Mouse (Mus musculus) CH12.LX (cell line): ENCODE results near the gene Hdac4. TPM values are rescaled to one million over a fixed set of nuclear protein-coding genes. Genes with fewer than 3 reads are reported as not detected.

Experiments used
- DNase-seq: peaks from one replicate; pipeline ENCODE4 v3.0.0-alpha.2; 2013; ENCODE audit errors: extremely low read depth
- H3K27ac ChIP-seq: 2 replicates; pipeline ENCODE4 v1.5.1; 2012; ENCODE audit warnings: low read depth, mild to moderate bottlenecking, control low read depth, moderate library complexity; ENCODE audit not compliant: insufficient read depth
- H3K27me3 ChIP-seq: replicated peaks from 2 replicates; pipeline ENCODE3; 2012; ENCODE audit warnings: inconsistent platforms
- H3K36me3 ChIP-seq, 2 experiments: replicated peaks in 1 of 2; 2 replicates each; pipeline versions ENCODE3 to v1.6.1; 2012; ENCODE audit warnings: inconsistent platforms in 1 of 2, low read length in 1 of 2, mild to moderate bottlenecking in 1 of 2, mixed read lengths in 1 of 2, moderate library complexity in 1 of 2; ENCODE audit not compliant: control insufficient read depth in 1 of 2, insufficient read depth in 1 of 2
- H3K4me1 ChIP-seq, 2 experiments: 2 replicates each; pipeline ENCODE4 v1.6.1; 2012; ENCODE audit warnings: inconsistent platforms in 1 of 2, moderate library complexity in 1 of 2; ENCODE audit not compliant: insufficient read depth in 2 of 2, control insufficient read depth in 1 of 2
- H3K4me2 ChIP-seq: 2 replicates; pipeline ENCODE4 v1.6.1; 2012; ENCODE audit warnings: low read depth, mild to moderate bottlenecking, control low read depth; ENCODE audit not compliant: poor library complexity, insufficient read depth, severe bottlenecking
- H3K4me3 ChIP-seq, 3 experiments: fragments of 150-350 bp in 1 of 3; sonication (generic) in 1 of 3; replicated peaks in 1 of 3; 2 replicates each; pipeline versions ENCODE3 to v1.5.1; 2011 to 2012; ENCODE audit warnings: low read depth in 2 of 3, low read length in 2 of 3, mild to moderate bottlenecking in 2 of 3, moderate library complexity in 2 of 3, control low read depth in 1 of 3, improper control_type of control experiment in 1 of 3, inconsistent platforms in 1 of 3, mixed read lengths in 1 of 3; ENCODE audit not compliant: poor library complexity in 1 of 3
- H3K79me2 ChIP-seq: replicated peaks from 2 replicates; pipeline ENCODE4 v1.6.1; 2012; ENCODE audit warnings: mild to moderate bottlenecking, moderate library complexity; ENCODE audit not compliant: control insufficient read depth, poor library complexity, insufficient read depth, severe bottlenecking; ENCODE audit errors: extremely low read depth
- H3K9ac ChIP-seq: 2 replicates; pipeline ENCODE4 v1.6.1; 2012; ENCODE audit warnings: low read depth, mild to moderate bottlenecking, control low read depth, moderate library complexity; ENCODE audit not compliant: insufficient read depth
- H3K9me3 ChIP-seq: replicated peaks from 2 replicates; pipeline ENCODE3; 2012; ENCODE audit warnings: low read length, inconsistent platforms, mixed read lengths
- BHLHE40 ChIP-seq: IDR thresholded peaks from 2 replicates; pipeline ENCODE4 v1.6.1; 2011; ENCODE audit warnings: mild to moderate bottlenecking, low read depth, low read length, improper control_type of control experiment
- CHD1 ChIP-seq: IDR thresholded peaks from 2 replicates; pipeline ENCODE4 v1.6.1; 2012; ENCODE audit warnings: low read depth, low read length, improper control_type of control experiment, inconsistent platforms
- ELF1 ChIP-seq: IDR thresholded peaks from 2 replicates; pipeline ENCODE4 v1.6.1; 2014; ENCODE audit warnings: low read depth, mild to moderate bottlenecking, inconsistent platforms, low read length, improper control_type of control experiment
- EP300 ChIP-seq: IDR thresholded peaks from 2 replicates; pipeline ENCODE4 v1.6.1; 2011; ENCODE audit warnings: low read length, improper control_type of control experiment
- ETS1 ChIP-seq: conservative IDR thresholded peaks from 2 replicates; pipeline ENCODE4 v1.6.1; 2012; ENCODE audit warnings: low read depth, mild to moderate bottlenecking, inconsistent platforms, low read length, improper control_type of control experiment, moderate library complexity
- IRF4 ChIP-seq: IDR thresholded peaks from 2 replicates; pipeline ENCODE4 v1.6.1; 2014; ENCODE audit warnings: low read depth, mild to moderate bottlenecking, inconsistent platforms, low read length, improper control_type of control experiment
- MAZ ChIP-seq: IDR thresholded peaks from 2 replicates; pipeline ENCODE4 v1.6.1; 2012; ENCODE audit warnings: low read depth, mild to moderate bottlenecking, inconsistent platforms, low read length, improper control_type of control experiment, moderate library complexity
- MEF2A ChIP-seq: IDR thresholded peaks from 2 replicates; pipeline ENCODE4 v1.6.1; 2014; ENCODE audit warnings: low read depth, mild to moderate bottlenecking, inconsistent platforms, low read length, improper control_type of control experiment, borderline replicate concordance
- MXI1 ChIP-seq: IDR thresholded peaks from 2 replicates; pipeline ENCODE4 v1.6.1; 2011; ENCODE audit warnings: mild to moderate bottlenecking, low read depth, low read length, improper control_type of control experiment
- MYC ChIP-seq: IDR thresholded peaks from 2 replicates; pipeline ENCODE4 v1.6.1; 2011; ENCODE audit warnings: low read depth, mild to moderate bottlenecking, improper control_type of control experiment, low read length
- NELFE ChIP-seq: IDR thresholded peaks from 2 replicates; pipeline ENCODE4 v1.6.1; 2011; ENCODE audit warnings: low read depth, low read length, improper control_type of control experiment
- NRF1 ChIP-seq: IDR thresholded peaks from 2 replicates; pipeline ENCODE4 v1.6.1; 2014; ENCODE audit warnings: low read depth, mild to moderate bottlenecking, inconsistent platforms, low read length, improper control_type of control experiment, moderate library complexity
- PAX5 ChIP-seq: IDR thresholded peaks from 2 replicates; pipeline ENCODE4 v1.6.1; 2012; ENCODE audit warnings: low read length, inconsistent platforms, mixed read lengths
- POLR2A ChIP-seq: IDR thresholded peaks from 2 replicates; pipeline ENCODE4 v1.6.1; 2011; ENCODE audit warnings: low read depth, mild to moderate bottlenecking, improper control_type of control experiment, low read length
- RAD21 ChIP-seq: IDR thresholded peaks from 2 replicates; pipeline ENCODE4 v1.6.1; 2011; ENCODE audit warnings: low read depth, mild to moderate bottlenecking, low read length, improper control_type of control experiment, moderate library complexity
- RCOR1 ChIP-seq: conservative IDR thresholded peaks from 2 replicates; pipeline ENCODE4 v1.6.1; 2012; ENCODE audit warnings: low read depth, mild to moderate bottlenecking, inconsistent platforms, low read length, improper control_type of control experiment
- SIN3A ChIP-seq: IDR thresholded peaks from 2 replicates; pipeline ENCODE4 v1.6.1; 2012; ENCODE audit warnings: low read length, improper control_type of control experiment, inconsistent platforms
- TBP ChIP-seq: conservative IDR thresholded peaks from 2 replicates; pipeline ENCODE4 v1.6.1; 2011; ENCODE audit warnings: low read depth, low read length, improper control_type of control experiment
- USF2 ChIP-seq: conservative IDR thresholded peaks from 2 replicates; pipeline ENCODE4 v1.6.1; 2011; ENCODE audit warnings: low read depth, low read length, improper control_type of control experiment
- ZC3H11A ChIP-seq: IDR thresholded peaks from 2 replicates; pipeline ENCODE4 v1.6.1; 2012; ENCODE audit warnings: low read depth, mild to moderate bottlenecking, inconsistent platforms, low read length, improper control_type of control experiment
- ZKSCAN1 ChIP-seq: IDR thresholded peaks from 2 replicates; pipeline ENCODE4 v1.6.1; 2012; ENCODE audit warnings: low read depth, inconsistent platforms, low read length, improper control_type of control experiment, borderline replicate concordance
- ZMIZ1 ChIP-seq: IDR thresholded peaks from 2 replicates; pipeline ENCODE4 v1.6.1; 2012; ENCODE audit warnings: low read depth, mild to moderate bottlenecking, inconsistent platforms, low read length, improper control_type of control experiment
- dilution Hi-C: fragments of 300-500 bp; cut with MboI; formaldehyde crosslinking; loops from 2 replicates; pipeline ENCODE4 v1.14.3; 2020; ENCODE audit warnings: low sequenced_read_pairs; ENCODE audit not compliant: extremely low pct_unique_long_range_greater_than_20kb, extremely low pct_ligation_motif_present
- in situ Hi-C: fragments of 300-500 bp; cut with MboI; formaldehyde crosslinking; loops from 3 replicates; pipeline ENCODE4 v1.14.3; 2019; ENCODE audit warnings: low sequenced_read_pairs, low pct_ligation_motif_present, low pct_unique_long_range_greater_than_20kb, mixed read lengths
- polyA plus RNA-seq: library from polyadenylated mRNA; unstranded; fragments of >175 nt; gene quantifications from 2 replicates; pipeline ENCODE4 v1.2.1, GENCODE M21; 2012; ENCODE audit warnings: low read depth; ENCODE audit not compliant: insufficient read length
- total RNA-seq, 2 experiments: library from RNA; depleted of rRNA; stranded (reverse); fragments of 300-350 nt in 1 of 2; fragments of >200 nt in 1 of 2; gene quantifications; 2 replicates each; pipeline ENCODE4 v1.2.3; 2012 to 2014

Gene Hdac4
- total and polyA plus RNA-seq, 3 experiments, result 2.4 to 6.3 (median 4.3) TPM

GRCm38 (mm10) chr1:91912227-91913119, 283.0 kb downstream of the Hdac4 start (continued):
- TF ChIP-seq RCOR1, result no peak
- TF ChIP-seq CHD1, result no peak
- TF ChIP-seq NELFE, result no peak
- no peak for TF ChIP-seq EP300

GRCm38 (mm10) chr1:91905268-91905667, 290.2 kb downstream of the Hdac4 start:
- peaks cover 0 to 2% of the 10 kb centered on the region in 2 experiments; a peak in 1 of 4 replicates for H3K4me1 ChIP-seq
- no peaks in the 10 kb centered on the region for H3K36me3 ChIP-seq
- dilution Hi-C loops, result no loop called here
- H3K27me3 ChIP-seq, result peaks cover 70% of the 10 kb centered on the region
- no peak overlapping the region for H3K4me2 ChIP-seq
- no peak overlapping the region for H3K9ac ChIP-seq
- DNase-seq, result no peak
- H3K27ac ChIP-seq, result no peak overlapping the region
- no peaks in the 10 kb centered on the region for H3K9me3 ChIP-seq
- TF ChIP-seq TBP, result no peak
- TF ChIP-seq RAD21, result no peak
- no peaks in the 10 kb centered on the region for H3K79me2 ChIP-seq
- no peak overlapping the region for H3K4me3 ChIP-seq
- in situ Hi-C loops, result no loop called here

GRCm38 (mm10) chr1:91903241-91903981, 292.1 kb downstream of the Hdac4 start:
- TF ChIP-seq PAX5 (no peak), IRF4 (no peak), RCOR1 (no peak), TBP (no peak), ZC3H11A (no peak), BHLHE40 (no peak), ZMIZ1 (no peak), ELF1 (no peak), MAZ (no peak), POLR2A (no peak), NRF1 (no peak), NELFE (no peak), USF2 (no peak), MXI1 (no peak), SIN3A (no peak), MEF2A (no peak), ETS1 (no peak), ZKSCAN1 (no peak), MYC (no peak)
- TF ChIP-seq, all 38 proteins: peak for 0
- H3K27me3 ChIP-seq, result peaks cover 83% of the 10 kb centered on the region
- in situ Hi-C loops (no loop called here), dilution Hi-C loops (no loop called here)
- no peak overlapping the region for H3K4me2 ChIP-seq
- H3K36me3 ChIP-seq, result no peaks in the 10 kb centered on the region
- H3K4me1 ChIP-seq, result no peaks in the 10 kb centered on the region
- H3K9ac ChIP-seq, result no peak overlapping the region
- H3K4me3 ChIP-seq, result no peak overlapping the region
- no peaks in the 10 kb centered on the region for H3K79me2 ChIP-seq
- H3K27ac ChIP-seq, result no peak overlapping the region
- no peak for DNase-seq
- peaks cover 7% of the 10 kb centered on the region for H3K9me3 ChIP-seq
